Mouse (Mus musculus) intestine, embryonic 14.5 days (tissue): ENCODE data around the gene Abhd18. TPM values are rescaled to one million over a fixed set of nuclear protein-coding genes. Genes with fewer than 3 reads are reported as not detected.
"Not testable (repeated sequence)": the region's sequence is repeated elsewhere in the genome, so short reads cannot be mapped to it uniquely, and the experiment has no call there.

Experiments used
- ATAC-seq: fragments of 200-750 bp; cut with Nextera tagmentation; replicated peaks from 2 replicates; pipeline ENCODE4 v1.8.0; 2017; ENCODE audit warnings: low read depth, moderate number of reproducible peaks, moderate TSS enrichment, moderate library complexity; ENCODE audit not compliant: low FRiP score, low TSS enrichment
- DNase-seq: peaks from one replicate; pipeline ENCODE4 v3.0.0-alpha.2; 2018; ENCODE audit warnings: low spot score
- H3K27ac ChIP-seq: fragments of 300-500 bp; sonication (generic); 2 replicates; pipeline ENCODE4 v1.5.1; 2014; ENCODE audit warnings: low read depth, mild to moderate bottlenecking, control low read depth
- H3K27me3 ChIP-seq: fragments of 300-500 bp; sonication (generic); replicated peaks from 2 replicates; pipeline ENCODE4 v1.6.1; 2014; ENCODE audit warnings: low read length, control low read depth; ENCODE audit not compliant: control insufficient read depth, insufficient read depth
- H3K36me3 ChIP-seq: fragments of 300-500 bp; sonication (generic); 2 replicates; pipeline ENCODE4 v1.6.1; 2014; ENCODE audit warnings: low read length, control low read depth; ENCODE audit not compliant: control insufficient read depth, insufficient read depth
- H3K4me1 ChIP-seq: fragments of 300-500 bp; sonication (generic); replicated peaks from 2 replicates; pipeline ENCODE4 v1.6.1; 2014; ENCODE audit warnings: low read length, control low read depth, mixed read lengths; ENCODE audit not compliant: control insufficient read depth, insufficient read depth
- H3K4me2 ChIP-seq: fragments of 300-500 bp; sonication (generic); 2 replicates; pipeline ENCODE4 v1.6.1; 2014; ENCODE audit warnings: low read length
- H3K4me3 ChIP-seq: fragments of 300-500 bp; sonication (generic); 2 replicates; pipeline ENCODE4 v1.5.1; 2014; ENCODE audit warnings: low read depth, low read length, control low read depth, mixed read lengths
- H3K9ac ChIP-seq: fragments of 300-500 bp; sonication (generic); 2 replicates; pipeline ENCODE4 v1.6.1; 2014; ENCODE audit warnings: mild to moderate bottlenecking, low read length
- H3K9me3 ChIP-seq: fragments of 300-500 bp; sonication (generic); 2 replicates; pipeline ENCODE4 v1.6.1; 2016; ENCODE audit warnings: low read length, control low read depth; ENCODE audit not compliant: control insufficient read depth
- WGBS: fragments of 180-500 bp; shearing (Covaris S2); extraction: QIAGEN DNeasy Blood & Tissue Kit; methylation state at CpG from one replicate; pipeline ENCODE4 v1.1.7; 2014; 5-methylcytosine and 5-hydroxymethylcytosine counted together
- polyA plus RNA-seq: library from polyadenylated mRNA; unstranded; fragments of >200 nt; fragmentation: Nextera tagmentation; extraction: Ambion mirVana; gene quantifications from 2 replicates; pipeline ENCODE4 v1.2.1, GENCODE M21; 2014

Abhd18 gene
- polyA plus RNA-seq: 5.7 and 8.8 TPM in 2 replicates

DNA sequence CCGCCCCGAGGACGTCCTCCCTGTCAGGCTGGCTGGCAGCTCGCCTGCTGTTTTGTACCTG is at the start of gene Abhd18:
TSS of gene Abhd18 (plus strand) at position 14 of the 61 bp plus-strand sequence.
- not testable (repeated sequence) for H3K4me1 ChIP-seq, ATAC-seq, H3K36me3 ChIP-seq, H3K27me3 ChIP-seq, DNase-seq, H3K9me3 ChIP-seq
- peak within 1 kb of the TSS; percentile 56 for H3K9ac ChIP-seq
- H3K27ac ChIP-seq: peak within 1 kb of the TSS; percentile 73
- H3K4me3 ChIP-seq: peak within 1 kb of the TSS; percentile 48
- WGBS: no CpG with 5 or more reads among the region's 4 CpGs
- H3K4me2 ChIP-seq: peak within 1 kb of the TSS; percentile 62

DNA sequence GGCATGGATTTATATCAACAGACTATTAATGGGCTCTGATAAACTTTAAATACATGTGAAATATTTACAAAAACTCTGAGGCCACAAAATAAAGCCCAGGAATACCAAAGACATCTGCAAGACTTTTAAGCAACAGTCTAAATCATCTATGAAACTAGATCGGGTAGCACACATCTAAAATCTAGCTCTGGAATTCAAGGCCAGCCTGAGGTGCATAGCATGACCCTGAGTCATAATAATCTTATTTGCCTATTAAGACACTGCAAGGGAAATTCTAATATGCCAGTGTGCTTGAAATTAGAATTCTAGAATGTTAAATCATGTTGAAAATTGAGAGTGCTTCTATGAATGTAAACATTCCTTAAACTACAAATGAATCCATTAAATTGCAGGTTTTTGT is 48.7 kb upstream of the Abhd18 start:
- H3K27me3 ChIP-seq: no peaks in the 10 kb centered on the region
- H3K4me3 ChIP-seq: no peak overlapping the region
- H3K4me1 ChIP-seq: peaks cover 7% of the 10 kb centered on the region
- H3K36me3 ChIP-seq: peaks cover 12% of the 10 kb centered on the region; the same call in 1 of the 2 replicates
- no peak for ATAC-seq
- H3K9me3 ChIP-seq: no peaks in the 10 kb centered on the region
- WGBS: 64% methylated on average over 1 of the region's 1 CpGs
- H3K27ac ChIP-seq: no peak overlapping the region
- H3K4me2 ChIP-seq: no peak overlapping the region
- DNase-seq: no peak
- no peak overlapping the region for H3K9ac ChIP-seq

DNA sequence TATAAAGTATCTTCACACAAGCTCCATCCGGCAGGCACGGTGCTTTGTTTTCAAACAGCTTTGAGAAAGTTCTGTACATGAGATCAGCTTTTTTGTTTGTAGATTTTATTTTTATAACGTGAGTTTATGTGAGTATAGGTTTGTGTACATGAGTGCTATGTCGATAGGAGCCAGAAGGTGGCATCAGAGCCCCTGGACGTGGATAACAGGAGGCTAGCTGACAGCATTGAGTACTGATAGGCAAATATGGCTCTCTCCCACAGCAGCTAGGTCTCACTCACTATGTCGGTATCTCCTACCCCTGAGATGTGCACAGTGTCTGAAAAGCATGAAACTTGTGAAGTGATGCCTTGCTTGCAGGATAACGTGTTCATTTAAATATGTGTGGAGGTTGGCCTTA is 48.3 kb upstream of the Abhd18 start:
- DNase-seq: peak; percentile 59
- Histone ChIP-seq H3K4me3 (no peak overlapping the region), H3K27me3 (no peaks in the 10 kb centered on the region), H3K27ac (no peak overlapping the region), H3K36me3 (peaks cover 12% of the 10 kb centered on the region; the same call in 1 of the 2 replicates), H3K9me3 (no peaks in the 10 kb centered on the region), H3K9ac (no peak overlapping the region), H3K4me2 (no peak overlapping the region), H3K4me1 (peaks cover 7% of the 10 kb centered on the region)
- ATAC-seq: no peak
- WGBS: 42% methylated on average over 7 of the region's 7 CpGs

- Histone ChIP-seq H3K36me3 (peaks cover 18% of the 10 kb centered on the region; the same call in 1 of the 2 replicates), H3K27ac (peak within 1 kb of the TSS; percentile 57; the same call in 1 of the 2 replicates), H3K9ac (peak within 1 kb of the TSS; percentile 66), H3K9me3 (no peaks in the 10 kb centered on the region), H3K4me3 (peak within 1 kb of the TSS; percentile 55), H3K27me3 (no peaks in the 10 kb centered on the region), H3K4me2 (peak within 1 kb of the TSS; percentile 58), H3K4me1 (peaks cover 7% of the 10 kb centered on the region)
- ATAC-seq: peak; percentile 96
- DNase-seq: peak; percentile 96
- WGBS: 3% methylated on average over 66 of the region's 66 CpGs
These were observed 47.0 kb upstream of the Abhd18 start, which contains the start of gene Plk4 for GRCm38 (mm10) chr3:40799530-40800372. Gene Plk4 (plus strand): TSS chr3:40800019.

- H3K4me3 ChIP-seq: peak overlapping the region; percentile 55
- DNase-seq (no peak), ATAC-seq (peak; percentile 85)
- H3K27me3 ChIP-seq: no peaks in the 10 kb centered on the region
- WGBS: 0% methylated on average over 32 of the region's 37 CpGs
- H3K9me3 ChIP-seq: no peaks in the 10 kb centered on the region
- H3K9ac ChIP-seq: peak overlapping the region; percentile 66
- peak overlapping the region; percentile 57; the same call in 1 of the 2 replicates for H3K27ac ChIP-seq
- H3K36me3 ChIP-seq: peaks cover 25% of the 10 kb centered on the region
- H3K4me1 ChIP-seq: peaks cover 7% of the 10 kb centered on the region
- peak overlapping the region; percentile 58 for H3K4me2 ChIP-seq
These were observed 46.4 kb upstream of the Abhd18 start for GRCm38 (mm10) chr3:40800373-40800823.

GRCm38 (mm10) chr3:40806871-40807270 is 39.9 kb upstream of the Abhd18 start:
- Histone ChIP-seq H3K36me3 (peaks cover 69% of the 10 kb centered on the region), H3K9me3 (no peaks in the 10 kb centered on the region), H3K4me3 (no peak overlapping the region), H3K9ac (no peak overlapping the region), H3K27ac (no peak overlapping the region), H3K4me2 (no peak overlapping the region), H3K27me3 (no peaks in the 10 kb centered on the region), H3K4me1 (no peaks in the 10 kb centered on the region)
- ATAC-seq: no peak
- WGBS: 60% methylated on average over 2 of the region's 2 CpGs
- DNase-seq: no peak

GRCm38 (mm10) chr3:40808686-40809085 is 38.1 kb upstream of the Abhd18 start:
- H3K36me3 ChIP-seq: peaks cover 79% of the 10 kb centered on the region
- H3K4me2 ChIP-seq: no peak overlapping the region
- no peaks in the 10 kb centered on the region for H3K27me3 ChIP-seq
- no peak for DNase-seq
- ATAC-seq: no peak
- H3K9ac ChIP-seq: no peak overlapping the region
- H3K9me3 ChIP-seq: no peaks in the 10 kb centered on the region
- no peak overlapping the region for H3K27ac ChIP-seq
- no peaks in the 10 kb centered on the region for H3K4me1 ChIP-seq
- no peak overlapping the region for H3K4me3 ChIP-seq
- 96% methylated on average over 10 of the region's 10 CpGs for WGBS

- H3K27ac ChIP-seq: no peak overlapping the region
- no peak overlapping the region for H3K4me3 ChIP-seq
- H3K9me3 ChIP-seq: no peaks in the 10 kb centered on the region
- 93% methylated on average over 2 of the region's 2 CpGs for WGBS
- H3K4me1 ChIP-seq: no peaks in the 10 kb centered on the region
- ATAC-seq (no peak), DNase-seq (no peak)
- no peak overlapping the region for H3K9ac ChIP-seq
- no peaks in the 10 kb centered on the region for H3K27me3 ChIP-seq
- H3K36me3 ChIP-seq: peaks cover 84% of the 10 kb centered on the region
- no peak overlapping the region for H3K4me2 ChIP-seq
These were observed 36.9 kb upstream of the Abhd18 start for GRCm38 (mm10) chr3:40809894-40810293.

DNA sequence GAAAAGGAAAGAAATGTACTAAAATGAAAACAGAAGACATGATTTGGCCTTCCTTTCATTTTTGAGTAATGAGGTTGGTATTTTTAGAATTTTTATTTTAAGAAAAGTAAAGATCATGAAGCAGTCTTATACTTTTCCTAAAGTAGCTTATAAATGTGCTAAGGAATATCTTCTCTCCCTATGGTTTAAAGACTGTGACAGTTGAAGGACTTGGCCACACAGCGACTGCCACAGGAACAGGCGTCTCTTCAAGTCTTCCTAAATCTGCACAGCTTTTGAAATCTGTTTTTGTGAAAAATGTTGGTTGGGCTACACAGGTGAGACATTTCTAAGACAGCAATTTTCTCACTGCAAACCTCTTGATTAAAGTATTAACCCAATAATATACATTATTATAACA is 33.5 kb upstream of the Abhd18 start:
- H3K4me1 ChIP-seq: no peaks in the 10 kb centered on the region
- no peak overlapping the region for H3K27ac ChIP-seq
- no peak overlapping the region for H3K4me2 ChIP-seq
- H3K36me3 ChIP-seq: peaks cover 87% of the 10 kb centered on the region
- no peak for ATAC-seq
- no peaks in the 10 kb centered on the region for H3K9me3 ChIP-seq
- no peak for DNase-seq
- H3K9ac ChIP-seq: no peak overlapping the region
- H3K27me3 ChIP-seq: no peaks in the 10 kb centered on the region
- WGBS: 91% methylated on average over 2 of the region's 2 CpGs
- H3K4me3 ChIP-seq: no peak overlapping the region
